Mouse (Mus musculus): Measurements from ENCODE around the gene Olfr577. TPM values are rescaled to one million over a fixed set of nuclear protein-coding genes. Genes with fewer than 3 reads are reported as not detected.

Gene Olfr577
- not detected in 2 replicates for polyA plus RNA-seq (2014; fragmentation: Nextera tagmentation; extraction: Ambion mirVana)

GRCm38 (mm10) chr7:102975843-102976242, at the start of gene Olfr577:
TSS of gene Olfr577 (minus strand) at chr7:102975943.
- 85% methylated on average over 2 of the region's 2 CpGs for WGBS
- ATAC-seq (ENCODE audit: low FRiP score), result no peak

GRCm38 (mm10) chr7:102989224-102989623, 13.5 kb upstream of the Olfr577 start, which contains the start of gene Olfr578:
TSS of gene Olfr578 (minus strand) at chr7:102989324.
- H3K4me3 ChIP-seq (replicated peaks; ENCODE audit: low read length), result no peak within 1 kb of the TSS
- no peaks in the 10 kb centered on the region for H3K36me3 ChIP-seq (replicated peaks; ENCODE audit: control insufficient read depth, insufficient read depth)
- H3K27ac ChIP-seq, result no peak within 1 kb of the TSS
- DNase-seq (ENCODE audit: low spot score) (no peak), ATAC-seq (ENCODE audit: low FRiP score) (no peak)
- WGBS, result 73% methylated on average over 3 of the region's 3 CpGs
- no peaks in the 10 kb centered on the region for H3K9me3 ChIP-seq (ENCODE audit: control insufficient read depth, low read length)
- no peaks in the 10 kb centered on the region for H3K27me3 ChIP-seq (ENCODE audit: control insufficient read depth, insufficient read depth, low read length)
- H3K4me2 ChIP-seq (replicated peaks), result no peak within 1 kb of the TSS
- H3K4me1 ChIP-seq (replicated peaks; ENCODE audit: control insufficient read depth, insufficient read depth, low read length), result no peaks in the 10 kb centered on the region
- H3K9ac ChIP-seq, result no peak within 1 kb of the TSS

More at GRCm38 (mm10) chr7:102975843-102976242, at the start of gene Olfr577:
- Histone ChIP-seq H3K4me3 (replicated peaks; ENCODE audit: low read length) (no peak within 1 kb of the TSS), H3K9me3 (ENCODE audit: control insufficient read depth, low read length) (0 out of 2 replicates have a peak, but pooled peaks cover 3% of the 10 kb centered on the region), H3K4me1 (replicated peaks; ENCODE audit: control insufficient read depth, insufficient read depth, low read length) (no peaks in the 10 kb centered on the region), H3K36me3 (replicated peaks; ENCODE audit: control insufficient read depth, insufficient read depth) (no peaks in the 10 kb centered on the region), H3K27me3 (ENCODE audit: control insufficient read depth, insufficient read depth, low read length) (no peaks in the 10 kb centered on the region), H3K27ac (no peak within 1 kb of the TSS), H3K9ac (no peak within 1 kb of the TSS), H3K4me2 (replicated peaks) (no peak within 1 kb of the TSS)
- DNase-seq (ENCODE audit: low spot score), result no peak

- Histone ChIP-seq H3K9me3 (ENCODE audit: control insufficient read depth, low read length) (no peaks in the 10 kb centered on the region), H3K36me3 (replicated peaks; ENCODE audit: control insufficient read depth, insufficient read depth) (no peaks in the 10 kb centered on the region), H3K27me3 (ENCODE audit: control insufficient read depth, insufficient read depth, low read length) (no peaks in the 10 kb centered on the region), H3K27ac (no peak overlapping the region), H3K4me2 (replicated peaks) (no peak overlapping the region), H3K4me1 (replicated peaks; ENCODE audit: control insufficient read depth, insufficient read depth, low read length) (no peaks in the 10 kb centered on the region), H3K4me3 (replicated peaks; ENCODE audit: low read length) (no peak overlapping the region), H3K9ac (no peak overlapping the region)
- 35% methylated on average over 1 of the region's 1 CpGs for WGBS
- no peak for DNase-seq (ENCODE audit: low spot score)
- no peak for ATAC-seq (ENCODE audit: low FRiP score)
These were observed 1.3 kb downstream of the Olfr577 start for GRCm38 (mm10) chr7:102974399-102974798.

- no peak for ATAC-seq (ENCODE audit: low FRiP score)
- H3K9me3 ChIP-seq (ENCODE audit: control insufficient read depth, low read length), result no peaks in the 10 kb centered on the region
- no peak within 1 kb of the TSS for H3K27ac ChIP-seq
- 57% methylated on average over 2 of the region's 2 CpGs for WGBS
- no peaks in the 10 kb centered on the region for H3K4me1 ChIP-seq (replicated peaks; ENCODE audit: control insufficient read depth, insufficient read depth, low read length)
- no peaks in the 10 kb centered on the region for H3K36me3 ChIP-seq (replicated peaks; ENCODE audit: control insufficient read depth, insufficient read depth)
- H3K9ac ChIP-seq, result no peak within 1 kb of the TSS
- no peak within 1 kb of the TSS for H3K4me3 ChIP-seq (replicated peaks; ENCODE audit: low read length)
- DNase-seq (ENCODE audit: low spot score), result no peak
- H3K4me2 ChIP-seq (replicated peaks), result no peak within 1 kb of the TSS
- H3K27me3 ChIP-seq (ENCODE audit: control insufficient read depth, insufficient read depth, low read length), result no peaks in the 10 kb centered on the region
These were observed 13.4 kb downstream of the Olfr577 start, which contains the start of gene Olfr576 for GRCm38 (mm10) chr7:102962360-102962759. TSS of gene Olfr576 (plus strand) at chr7:102962660.

GRCm38 (mm10) chr7:102958593-102958992, 17.1 kb downstream of the Olfr577 start, which contains the start of gene Olfr575:
TSS of gene Olfr575 (minus strand) at chr7:102958775.
- H3K4me2 ChIP-seq (replicated peaks), result no peak within 1 kb of the TSS
- H3K9me3 ChIP-seq (ENCODE audit: control insufficient read depth, low read length), result no peaks in the 10 kb centered on the region
- DNase-seq (ENCODE audit: low spot score) (no peak), ATAC-seq (ENCODE audit: low FRiP score) (no peak)
- WGBS, result 73% methylated on average over 1 of the region's 1 CpGs
- H3K36me3 ChIP-seq (replicated peaks; ENCODE audit: control insufficient read depth, insufficient read depth), result no peaks in the 10 kb centered on the region
- H3K9ac ChIP-seq, result no peak within 1 kb of the TSS
- H3K4me1 ChIP-seq (replicated peaks; ENCODE audit: control insufficient read depth, insufficient read depth, low read length), result no peaks in the 10 kb centered on the region
- no peak within 1 kb of the TSS for H3K4me3 ChIP-seq (replicated peaks; ENCODE audit: low read length)
- H3K27ac ChIP-seq, result no peak within 1 kb of the TSS
- no peaks in the 10 kb centered on the region for H3K27me3 ChIP-seq (ENCODE audit: control insufficient read depth, insufficient read depth, low read length)

- Histone ChIP-seq H3K9ac (no peak overlapping the region), H3K4me3 (replicated peaks; ENCODE audit: low read length) (no peak overlapping the region), H3K27me3 (ENCODE audit: control insufficient read depth, insufficient read depth, low read length) (no peaks in the 10 kb centered on the region), H3K9me3 (ENCODE audit: control insufficient read depth, low read length) (no peaks in the 10 kb centered on the region), H3K4me1 (replicated peaks; ENCODE audit: control insufficient read depth, insufficient read depth, low read length) (no peaks in the 10 kb centered on the region), H3K27ac (no peak overlapping the region), H3K4me2 (replicated peaks) (no peak overlapping the region), H3K36me3 (replicated peaks; ENCODE audit: control insufficient read depth, insufficient read depth) (no peaks in the 10 kb centered on the region)
- DNase-seq (ENCODE audit: low spot score) (no peak), ATAC-seq (ENCODE audit: low FRiP score) (no peak)
- 79% methylated on average over 3 of the region's 3 CpGs for WGBS
These were observed 17.6 kb downstream of the Olfr577 start for GRCm38 (mm10) chr7:102958137-102958536.

- Histone ChIP-seq H3K9me3 (ENCODE audit: control insufficient read depth, low read length) (no peaks in the 10 kb centered on the region), H3K27ac (no peak overlapping the region), H3K36me3 (replicated peaks; ENCODE audit: control insufficient read depth, insufficient read depth) (no peaks in the 10 kb centered on the region), H3K4me2 (replicated peaks) (no peak overlapping the region), H3K27me3 (ENCODE audit: control insufficient read depth, insufficient read depth, low read length) (no peaks in the 10 kb centered on the region), H3K4me1 (replicated peaks; ENCODE audit: control insufficient read depth, insufficient read depth, low read length) (no peaks in the 10 kb centered on the region), H3K9ac (no peak overlapping the region), H3K4me3 (replicated peaks; ENCODE audit: low read length) (no peak overlapping the region)
- DNase-seq (ENCODE audit: low spot score) (no peak), ATAC-seq (ENCODE audit: low FRiP score) (no peak)
- WGBS, result 86% methylated on average over 1 of the region's 1 CpGs
These were observed 25.0 kb downstream of the Olfr577 start for GRCm38 (mm10) chr7:102950732-102951131.

GRCm38 (mm10) chr7:102948167-102948566, 27.6 kb downstream of the Olfr577 start, which contains the start of gene Olfr574:
TSS of gene Olfr574 (plus strand) at chr7:102948467.
- no peaks in the 10 kb centered on the region for H3K4me1 ChIP-seq (replicated peaks; ENCODE audit: control insufficient read depth, insufficient read depth, low read length)
- DNase-seq (ENCODE audit: low spot score), result no peak
- H3K4me2 ChIP-seq (replicated peaks), result no peak within 1 kb of the TSS
- H3K27me3 ChIP-seq (ENCODE audit: control insufficient read depth, insufficient read depth, low read length), result no peaks in the 10 kb centered on the region
- no peak within 1 kb of the TSS for H3K4me3 ChIP-seq (replicated peaks; ENCODE audit: low read length)
- H3K27ac ChIP-seq, result no peak within 1 kb of the TSS
- H3K36me3 ChIP-seq (replicated peaks; ENCODE audit: control insufficient read depth, insufficient read depth), result no peaks in the 10 kb centered on the region
- WGBS, result 92% methylated on average over 1 of the region's 1 CpGs
- ATAC-seq (ENCODE audit: low FRiP score), result no peak
- H3K9me3 ChIP-seq (ENCODE audit: control insufficient read depth, low read length), result no peaks in the 10 kb centered on the region
- H3K9ac ChIP-seq, result no peak within 1 kb of the TSS

- ATAC-seq (ENCODE audit: low FRiP score), result no peak
- 90% methylated on average over 1 of the region's 1 CpGs for WGBS
- DNase-seq (ENCODE audit: low spot score), result no peak
- Histone ChIP-seq H3K4me3 (replicated peaks; ENCODE audit: low read length) (no peak overlapping the region), H3K27ac (no peak overlapping the region), H3K36me3 (replicated peaks; ENCODE audit: control insufficient read depth, insufficient read depth) (no peaks in the 10 kb centered on the region), H3K4me1 (replicated peaks; ENCODE audit: control insufficient read depth, insufficient read depth, low read length) (no peaks in the 10 kb centered on the region), H3K9ac (no peak overlapping the region), H3K9me3 (ENCODE audit: control insufficient read depth, low read length) (no peaks in the 10 kb centered on the region), H3K27me3 (ENCODE audit: control insufficient read depth, insufficient read depth, low read length) (no peaks in the 10 kb centered on the region), H3K4me2 (replicated peaks) (no peak overlapping the region)
These were observed 32.3 kb downstream of the Olfr577 start for GRCm38 (mm10) chr7:102943417-102943816.

- H3K4me3 ChIP-seq (replicated peaks; ENCODE audit: low read length), result no peak within 1 kb of the TSS
- H3K9me3 ChIP-seq (ENCODE audit: control insufficient read depth, low read length), result no peaks in the 10 kb centered on the region
- no peak within 1 kb of the TSS for H3K27ac ChIP-seq
- DNase-seq (ENCODE audit: low spot score), result no peak
- no peaks in the 10 kb centered on the region for H3K4me1 ChIP-seq (replicated peaks; ENCODE audit: control insufficient read depth, insufficient read depth, low read length)
- 95% methylated on average over 2 of the region's 2 CpGs for WGBS
- H3K27me3 ChIP-seq (ENCODE audit: control insufficient read depth, insufficient read depth, low read length), result no peaks in the 10 kb centered on the region
- no peak within 1 kb of the TSS for H3K9ac ChIP-seq
- H3K36me3 ChIP-seq (replicated peaks; ENCODE audit: control insufficient read depth, insufficient read depth), result no peaks in the 10 kb centered on the region
- ATAC-seq (ENCODE audit: low FRiP score), result no peak
- no peak within 1 kb of the TSS for H3K4me2 ChIP-seq (replicated peaks)
These were observed 33.3 kb downstream of the Olfr577 start, which contains the start of gene Olfr573-ps1 for GRCm38 (mm10) chr7:102942475-102942874. TSS of gene Olfr573-ps1 (minus strand) at chr7:102942575.

All from hindbrain, embryonic 14.5 days (tissue).